18 mouse cellular contexts compared by ENCODE assay signal in genomic region chr6:143957063-143957462, GRCm38 (mm10).
A peak's percentile ranks its signal among the peaks of the same experiment; 100 is the strongest.
DNase-seq lines count a peak whose midpoint lies in the region; ATAC-seq lines count a peak whose summit lies in the region.
"Had no signal": no experiment of that assay in that cellular context is flagged by ENCODE, and none has a peak within 500 bp of the region (broad histone marks: within the 10 kb centered on the region; RNA-seq: fewer than 3 reads in every experiment).

No protein-coding gene starts in this region.

- DNase-seq in CD4-positive helper T cell, adult 2 months (ENCODE audit: low read depth, low spot score): peak; percentile 43
- DNase-seq in induced T-regulatory cell, adult 2 months (ENCODE audit: low read depth): peak; percentile 40
- no peak for DNase-seq in gastrocnemius, postnatal 10 days
- DNase-seq in right cerebral cortex, adult 18-20 months: no peak
- no peak for DNase-seq in retina, postnatal 1 day
- DNase-seq: adrenal gland, adult 2 months; adrenal gland, postnatal 14 days; cerebellum, adult 11 months; cerebellum, adult 2 months; cerebellum, adult 9-11 months; cerebellum, postnatal 25 days; gastrocnemius, postnatal 36 days; heart, postnatal 36 days had no signal

- ATAC-seq in CD4-positive, CD25-positive, alpha-beta regulatory T cell, adult 4 months: peak; percentile 82
- ATAC-seq: forebrain, embryonic 15.5 days; hindbrain, embryonic 16.5 days; intestine, postnatal 0 days; Patski had no signal

Comparison
In these comparisons a context has a peak if more than half of its experiments do, and no peak if none do; other contexts are left out.
1. DNase-seq: peak in CD4-positive helper T cell, adult 2 months (single experiment) and induced T-regulatory cell, adult 2 months (single experiment); none in gastrocnemius, postnatal 10 days (single experiment), right cerebral cortex, adult 18-20 months (single experiment) and retina, postnatal 1 day (single experiment).